Mouse (Mus musculus) stomach, embryonic 15.5 days (tissue): ENCODE measurements around the gene Sod1. TPM values are rescaled to one million over a fixed set of nuclear protein-coding genes. Genes with fewer than 3 reads are reported as not detected.

ENCODE experiments used
- ATAC-seq: fragments of 200-750 bp; cut with Nextera tagmentation; 2 replicates; pipeline ENCODE4 v1.8.0; 2017; ENCODE audit warnings: low read depth, moderate number of reproducible peaks, moderate TSS enrichment; ENCODE audit not compliant: insufficient read depth, low FRiP score
- H3K27ac ChIP-seq: fragments of 300-500 bp; sonication (generic); 2 replicates; pipeline ENCODE4 v1.5.1; 2015; ENCODE audit warnings: mild to moderate bottlenecking, inconsistent platforms
- H3K27me3 ChIP-seq: fragments of 300-500 bp; sonication (generic); replicated peaks from 2 replicates; pipeline ENCODE4 v1.6.1; 2015; ENCODE audit warnings: inconsistent platforms
- H3K36me3 ChIP-seq: fragments of 300-500 bp; sonication (generic); 2 replicates; pipeline ENCODE4 v1.6.1; 2015; ENCODE audit warnings: inconsistent platforms
- H3K4me1 ChIP-seq: fragments of 300-500 bp; sonication (generic); 2 replicates; pipeline ENCODE4 v1.6.1; 2015; ENCODE audit warnings: inconsistent platforms
- H3K4me2 ChIP-seq: fragments of 300-500 bp; sonication (generic); 2 replicates; pipeline ENCODE4 v1.6.1; 2015; ENCODE audit warnings: mild to moderate bottlenecking, inconsistent platforms
- H3K4me3 ChIP-seq: fragments of 300-500 bp; sonication (generic); replicated peaks from 2 replicates; pipeline ENCODE4 v1.5.1; 2015; ENCODE audit warnings: inconsistent platforms
- H3K9ac ChIP-seq: fragments of 300-500 bp; sonication (generic); 2 replicates; pipeline ENCODE4 v1.6.1; 2015; ENCODE audit warnings: inconsistent platforms
- H3K9me3 ChIP-seq: fragments of 300-500 bp; sonication (generic); 2 replicates; pipeline ENCODE4 v1.6.1; 2016; ENCODE audit warnings: inconsistent platforms
- WGBS: fragments of 180-500 bp; shearing (Covaris S2); methylation state at CpG from one replicate; pipeline ENCODE4 v1.1.7; 2015; 5-methylcytosine and 5-hydroxymethylcytosine counted together
- polyA plus RNA-seq: library from polyadenylated mRNA; unstranded; fragments of >200 nt; fragmentation: Nextera tagmentation; extraction: Ambion mirVana; gene quantifications from 2 replicates; pipeline ENCODE4 v1.2.1, GENCODE M21; 2015

The Sod1 gene
- polyA plus RNA-seq, 1 experiment from 2014 or later, result 1,122 TPM

GRCm38 (mm10) chr16:90193719-90194118 is 26.8 kb upstream of the Sod1 start:
- H3K4me2 ChIP-seq, result no peak overlapping the region
- no peaks in the 10 kb centered on the region for H3K36me3 ChIP-seq
- no peak overlapping the region for H3K27ac ChIP-seq
- no peak overlapping the region for H3K4me3 ChIP-seq
- peaks cover 7% of the 10 kb centered on the region for H3K4me1 ChIP-seq
- H3K27me3 ChIP-seq, result no peaks in the 10 kb centered on the region
- H3K9ac ChIP-seq, result no peak overlapping the region
- no peak for ATAC-seq
- H3K9me3 ChIP-seq, result no peaks in the 10 kb centered on the region

GRCm38 (mm10) chr16:90196688-90197240 is 23.8 kb upstream of the Sod1 start:
- Histone ChIP-seq H3K9me3 (no peaks in the 10 kb centered on the region), H3K9ac (no peak overlapping the region), H3K36me3 (no peaks in the 10 kb centered on the region), H3K27me3 (no peaks in the 10 kb centered on the region), H3K27ac (peak overlapping the region; percentile 86), H3K4me1 (peaks cover 7% of the 10 kb centered on the region), H3K4me3 (no peak overlapping the region), H3K4me2 (peak overlapping the region; percentile 56; the same call in 1 of the 2 replicates)
- 58% methylated on average over 7 of the region's 7 CpGs for WGBS
- ATAC-seq, result peak; percentile 41

- peaks cover 12% of the 10 kb centered on the region for H3K4me1 ChIP-seq
- H3K9me3 ChIP-seq, result no peaks in the 10 kb centered on the region
- peak overlapping the region; percentile 43 for H3K4me3 ChIP-seq
- peak; percentile 93 for ATAC-seq
- H3K9ac ChIP-seq, result no peak overlapping the region
- H3K27ac ChIP-seq, result peak overlapping the region; percentile 86
- H3K4me2 ChIP-seq, result peak overlapping the region; percentile 56
- H3K27me3 ChIP-seq, result no peaks in the 10 kb centered on the region
- WGBS, result under 1% methylated on average over 22 of the region's 22 CpGs
- no peaks in the 10 kb centered on the region for H3K36me3 ChIP-seq
These were observed 23.1 kb upstream of the Sod1 start for GRCm38 (mm10) chr16:90197337-90197973.

- Histone ChIP-seq H3K27ac (no peak overlapping the region), H3K9me3 (no peaks in the 10 kb centered on the region), H3K9ac (no peak overlapping the region), H3K4me3 (no peak overlapping the region), H3K4me1 (peaks cover 16% of the 10 kb centered on the region), H3K27me3 (no peaks in the 10 kb centered on the region), H3K36me3 (no peaks in the 10 kb centered on the region), H3K4me2 (no peak overlapping the region)
- ATAC-seq, result no peak
- WGBS, result 90% methylated on average over 6 of the region's 6 CpGs
These were observed 21.9 kb upstream of the Sod1 start for GRCm38 (mm10) chr16:90198626-90199025.

GRCm38 (mm10) chr16:90199174-90199573 is 21.4 kb upstream of the Sod1 start:
- Histone ChIP-seq H3K9me3 (no peaks in the 10 kb centered on the region), H3K4me1 (peaks cover 16% of the 10 kb centered on the region), H3K9ac (no peak overlapping the region), H3K4me3 (no peak overlapping the region), H3K27me3 (no peaks in the 10 kb centered on the region), H3K27ac (no peak overlapping the region), H3K36me3 (no peaks in the 10 kb centered on the region), H3K4me2 (no peak overlapping the region)
- ATAC-seq, result no peak
- 79% methylated on average over 10 of the region's 10 CpGs for WGBS

GRCm38 (mm10) chr16:90202140-90202539 is 18.4 kb upstream of the Sod1 start:
- WGBS, result 52% methylated on average over 19 of the region's 19 CpGs
- Histone ChIP-seq H3K4me2 (peak overlapping the region; percentile 37), H3K27me3 (no peaks in the 10 kb centered on the region), H3K9me3 (no peaks in the 10 kb centered on the region), H3K4me1 (peaks cover 16% of the 10 kb centered on the region), H3K4me3 (no peak overlapping the region), H3K9ac (no peak overlapping the region), H3K36me3 (no peaks in the 10 kb centered on the region), H3K27ac (no peak overlapping the region)
- no peak for ATAC-seq

GRCm38 (mm10) chr16:90203226-90203962 is 17.2 kb upstream of the Sod1 start:
- Histone ChIP-seq H3K4me2 (no peak overlapping the region), H3K9ac (no peak overlapping the region), H3K27ac (peak overlapping the region; percentile 27; the same call in 1 of the 2 replicates), H3K4me3 (no peak overlapping the region), H3K27me3 (no peaks in the 10 kb centered on the region), H3K9me3 (no peaks in the 10 kb centered on the region), H3K36me3 (no peaks in the 10 kb centered on the region), H3K4me1 (peaks cover 9% of the 10 kb centered on the region; the same call in 1 of the 2 replicates)
- no peak for ATAC-seq
- whole genome bisulfite sequencing, result 73% methylated on average over 6 of the region's 6 CpGs

- no peak for ATAC-seq
- Histone ChIP-seq H3K4me3 (no peak overlapping the region), H3K9ac (no peak overlapping the region), H3K9me3 (no peaks in the 10 kb centered on the region), H3K4me2 (no peak overlapping the region), H3K27ac (no peak overlapping the region), H3K36me3 (no peaks in the 10 kb centered on the region), H3K4me1 (0 out of 2 replicates have a peak, but pooled peaks cover 9% of the 10 kb centered on the region), H3K27me3 (no peaks in the 10 kb centered on the region)
- 86% methylated on average over 2 of the region's 2 CpGs for WGBS
These were observed 15.7 kb upstream of the Sod1 start for GRCm38 (mm10) chr16:90204868-90205267.

- H3K27me3 ChIP-seq, result no peaks in the 10 kb centered on the region
- H3K9me3 ChIP-seq, result no peaks in the 10 kb centered on the region
- no peak overlapping the region for H3K27ac ChIP-seq
- 67% methylated on average over 3 of the region's 3 CpGs for WGBS
- H3K36me3 ChIP-seq, result no peaks in the 10 kb centered on the region
- H3K4me2 ChIP-seq, result no peak overlapping the region
- H3K4me1 ChIP-seq, result no peaks in the 10 kb centered on the region
- no peak overlapping the region for H3K4me3 ChIP-seq
- ATAC-seq, result no peak
- H3K9ac ChIP-seq, result no peak overlapping the region
These were observed 11.6 kb upstream of the Sod1 start for GRCm38 (mm10) chr16:90208996-90209395.

GRCm38 (mm10) chr16:90210717-90211116 is 9.8 kb upstream of the Sod1 start:
- no peak for ATAC-seq
- no peak overlapping the region for H3K4me3 ChIP-seq
- no peaks in the 10 kb centered on the region for H3K9me3 ChIP-seq
- H3K4me2 ChIP-seq, result no peak overlapping the region
- H3K27ac ChIP-seq, result no peak overlapping the region
- H3K36me3 ChIP-seq, result no peaks in the 10 kb centered on the region
- WGBS, result 74% methylated on average over 10 of the region's 10 CpGs
- no peaks in the 10 kb centered on the region for H3K4me1 ChIP-seq
- H3K27me3 ChIP-seq, result no peaks in the 10 kb centered on the region
- no peak overlapping the region for H3K9ac ChIP-seq

GRCm38 (mm10) chr16:90211767-90212166 is 8.8 kb upstream of the Sod1 start:
- Histone ChIP-seq H3K4me1 (no peaks in the 10 kb centered on the region), H3K9me3 (no peaks in the 10 kb centered on the region), H3K4me3 (no peak overlapping the region), H3K27me3 (no peaks in the 10 kb centered on the region), H3K27ac (no peak overlapping the region), H3K4me2 (no peak overlapping the region), H3K9ac (no peak overlapping the region), H3K36me3 (no peaks in the 10 kb centered on the region)
- WGBS, result 74% methylated on average over 8 of the region's 8 CpGs
- ATAC-seq, result no peak
